Mouse (Mus musculus): ENCODE data around the gene Adam10. TPM values are rescaled to one million over a fixed set of nuclear protein-coding genes. Genes with fewer than 3 reads are reported as not detected.

The Adam10 gene
- total and polyA plus RNA-seq, 3 experiments, result 9.5 to 39.2 (median 37.0) TPM

DNA sequence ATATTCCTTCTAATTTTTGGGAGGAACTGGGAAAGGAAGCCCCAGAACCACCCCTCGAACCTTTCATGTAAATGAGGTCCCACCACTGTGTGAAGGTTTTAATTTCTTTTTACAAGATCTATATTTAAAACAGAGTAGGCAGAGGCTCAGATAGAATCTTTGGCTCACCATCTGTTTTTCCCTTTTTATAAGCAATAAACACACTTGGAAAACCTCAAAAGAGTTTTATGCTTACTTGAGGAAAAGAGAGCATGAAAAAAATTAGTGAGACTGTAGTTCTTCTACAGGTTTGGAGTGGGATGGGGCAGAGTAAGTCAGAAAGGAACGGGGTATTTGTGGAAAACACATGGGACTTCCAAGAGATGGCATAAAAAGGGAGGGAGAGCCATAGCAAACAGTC is 26.6 kb upstream of the Adam10 start:
- WGBS, result 67% methylated on average over 2 of the region's 2 CpGs
- peaks cover 9% of the 10 kb centered on the region for H3K79me2 ChIP-seq (replicated peaks; ENCODE audit: control insufficient read depth, insufficient read depth, low read length)
- DNase-seq, result no peak
- H3K9ac ChIP-seq (ENCODE audit: low read depth, low read length), result no peak overlapping the region
- no peak overlapping the region for H3K4me3 ChIP-seq
- no peak for TF ChIP-seq POLR2A (IDR thresholded peaks at IDR 0.05; ENCODE audit: insufficient read depth, low read depth, low read length)
- no peak for TF ChIP-seq EP300 (IDR thresholded peaks at IDR 0.05; ENCODE audit: insufficient read depth, low read depth, low read length)
- TF ChIP-seq CTCF (IDR thresholded peaks at IDR 0.05), result no peak
- H3K4me1 ChIP-seq (ENCODE audit: control insufficient read depth, insufficient read depth, low read length), result peaks cover 11% of the 10 kb centered on the region
- intact Hi-C loops (cut with DNase I), result no loop called here
- H3K27me3 ChIP-seq (ENCODE audit: control insufficient read depth, insufficient read depth, low read length), result no peaks in the 10 kb centered on the region
- H3K36me3 ChIP-seq (ENCODE audit: control insufficient read depth, insufficient read depth, low read length), result peaks cover 19% of the 10 kb centered on the region
- no peak overlapping the region for H3K27ac ChIP-seq

DNA sequence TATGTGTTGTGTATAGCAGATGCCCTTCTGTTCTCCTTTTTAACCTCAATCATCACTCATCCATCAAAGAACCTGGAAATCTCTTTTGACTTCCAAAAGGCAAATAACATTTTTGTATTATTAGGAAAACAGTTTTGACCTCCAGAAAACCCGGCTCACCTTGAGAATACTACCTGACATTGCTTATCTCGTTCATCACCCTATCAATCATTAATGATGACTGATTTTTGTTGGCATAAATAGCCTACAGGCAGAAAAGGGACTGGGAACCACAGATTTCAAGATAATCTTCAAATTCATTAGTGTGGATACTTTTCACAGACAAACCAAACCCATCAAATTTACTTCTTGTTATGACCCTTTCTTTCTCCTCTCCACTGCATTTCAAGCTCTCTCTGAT is 24.9 kb upstream of the Adam10 start:
- no peak for DNase-seq
- intact Hi-C loops (cut with DNase I), result no loop called here
- Histone ChIP-seq H3K79me2 (replicated peaks; ENCODE audit: control insufficient read depth, insufficient read depth, low read length) (peaks cover 9% of the 10 kb centered on the region), H3K9ac (ENCODE audit: low read depth, low read length) (no peak overlapping the region), H3K27ac (no peak overlapping the region), H3K4me1 (ENCODE audit: control insufficient read depth, insufficient read depth, low read length) (peaks cover 11% of the 10 kb centered on the region), H3K27me3 (ENCODE audit: control insufficient read depth, insufficient read depth, low read length) (no peaks in the 10 kb centered on the region), H3K4me3 (no peak overlapping the region), H3K36me3 (ENCODE audit: control insufficient read depth, insufficient read depth, low read length) (peaks cover 19% of the 10 kb centered on the region)
- no peak for TF ChIP-seq CTCF (IDR thresholded peaks at IDR 0.05)
- no peak for TF ChIP-seq EP300 (IDR thresholded peaks at IDR 0.05; ENCODE audit: insufficient read depth, low read depth, low read length)
- no peak for TF ChIP-seq POLR2A (IDR thresholded peaks at IDR 0.05; ENCODE audit: insufficient read depth, low read depth, low read length)
- WGBS, result 85% methylated on average over 2 of the region's 2 CpGs

DNA sequence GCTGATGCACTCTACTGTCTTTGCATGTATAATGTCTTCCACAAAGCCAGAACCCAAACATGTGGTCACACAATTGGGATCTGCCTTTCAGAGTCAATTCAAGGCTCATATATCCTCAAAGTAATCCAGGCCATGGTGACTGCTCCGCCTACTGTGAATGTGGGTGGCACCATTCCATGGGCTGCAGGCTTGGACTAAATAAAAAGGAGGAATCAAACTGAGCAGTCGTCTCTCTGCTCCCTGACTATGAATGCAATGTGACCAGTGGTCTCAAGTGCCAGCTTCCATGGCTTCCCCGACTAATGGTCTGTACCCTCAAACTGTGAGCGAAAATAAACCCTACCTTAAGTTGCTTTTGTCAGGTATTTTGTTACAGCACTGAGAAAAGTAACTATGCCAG is 24.3 kb upstream of the Adam10 start:
- H3K36me3 ChIP-seq (ENCODE audit: control insufficient read depth, insufficient read depth, low read length), result peaks cover 17% of the 10 kb centered on the region
- TF ChIP-seq CTCF (IDR thresholded peaks at IDR 0.05) (no peak), POLR2A (IDR thresholded peaks at IDR 0.05; ENCODE audit: insufficient read depth, low read depth, low read length) (no peak), EP300 (IDR thresholded peaks at IDR 0.05; ENCODE audit: insufficient read depth, low read depth, low read length) (no peak)
- no peak for DNase-seq
- H3K27ac ChIP-seq, result no peak overlapping the region
- no peak overlapping the region for H3K4me3 ChIP-seq
- intact Hi-C loops (cut with DNase I), result no loop called here
- WGBS, result 72% methylated on average over 4 of the region's 4 CpGs
- H3K4me1 ChIP-seq (ENCODE audit: control insufficient read depth, insufficient read depth, low read length), result peaks cover 11% of the 10 kb centered on the region
- no peak overlapping the region for H3K9ac ChIP-seq (ENCODE audit: low read depth, low read length)
- H3K27me3 ChIP-seq (ENCODE audit: control insufficient read depth, insufficient read depth, low read length), result no peaks in the 10 kb centered on the region
- peaks cover 8% of the 10 kb centered on the region for H3K79me2 ChIP-seq (replicated peaks; ENCODE audit: control insufficient read depth, insufficient read depth, low read length)

DNA sequence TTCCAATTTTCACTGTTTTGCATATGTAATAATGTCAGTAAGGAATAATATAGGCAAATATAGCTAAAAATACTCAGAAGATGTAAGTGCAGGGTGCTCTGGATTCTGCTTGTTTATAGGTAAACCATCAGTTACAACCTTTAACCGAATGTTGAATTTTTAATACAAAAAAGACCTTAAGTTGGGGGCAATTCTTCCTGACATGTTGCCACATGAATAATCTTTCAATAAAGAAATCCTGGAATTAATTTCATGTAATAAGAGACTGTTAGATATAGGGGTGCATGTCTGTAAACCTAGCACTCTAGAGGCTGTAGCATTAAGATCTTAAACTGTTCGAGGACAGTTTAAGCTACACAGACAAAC is 23.1 kb upstream of the Adam10 start:
- Histone ChIP-seq H3K4me3 (peak overlapping the region; percentile 65), H3K79me2 (replicated peaks; ENCODE audit: control insufficient read depth, insufficient read depth, low read length) (peaks cover 8% of the 10 kb centered on the region), H3K36me3 (ENCODE audit: control insufficient read depth, insufficient read depth, low read length) (peaks cover 17% of the 10 kb centered on the region), H3K4me1 (ENCODE audit: control insufficient read depth, insufficient read depth, low read length) (peaks cover 11% of the 10 kb centered on the region), H3K9ac (ENCODE audit: low read depth, low read length) (no peak overlapping the region; the same call in 1 of the 2 replicates), H3K27ac (no peak overlapping the region), H3K27me3 (ENCODE audit: control insufficient read depth, insufficient read depth, low read length) (no peaks in the 10 kb centered on the region)
- TF ChIP-seq EP300 (IDR thresholded peaks at IDR 0.05; ENCODE audit: insufficient read depth, low read depth, low read length) (no peak), CTCF (IDR thresholded peaks at IDR 0.05) (no peak), POLR2A (IDR thresholded peaks at IDR 0.05; ENCODE audit: insufficient read depth, low read depth, low read length) (no peak)
- no peak for DNase-seq
- intact Hi-C loops (cut with DNase I), result loop anchor here (2.0 kb wide), 1 partner anchor 115 kb away; no protein-coding TSS in a partner anchor
- 24% methylated on average over 2 of the region's 2 CpGs for WGBS

DNA sequence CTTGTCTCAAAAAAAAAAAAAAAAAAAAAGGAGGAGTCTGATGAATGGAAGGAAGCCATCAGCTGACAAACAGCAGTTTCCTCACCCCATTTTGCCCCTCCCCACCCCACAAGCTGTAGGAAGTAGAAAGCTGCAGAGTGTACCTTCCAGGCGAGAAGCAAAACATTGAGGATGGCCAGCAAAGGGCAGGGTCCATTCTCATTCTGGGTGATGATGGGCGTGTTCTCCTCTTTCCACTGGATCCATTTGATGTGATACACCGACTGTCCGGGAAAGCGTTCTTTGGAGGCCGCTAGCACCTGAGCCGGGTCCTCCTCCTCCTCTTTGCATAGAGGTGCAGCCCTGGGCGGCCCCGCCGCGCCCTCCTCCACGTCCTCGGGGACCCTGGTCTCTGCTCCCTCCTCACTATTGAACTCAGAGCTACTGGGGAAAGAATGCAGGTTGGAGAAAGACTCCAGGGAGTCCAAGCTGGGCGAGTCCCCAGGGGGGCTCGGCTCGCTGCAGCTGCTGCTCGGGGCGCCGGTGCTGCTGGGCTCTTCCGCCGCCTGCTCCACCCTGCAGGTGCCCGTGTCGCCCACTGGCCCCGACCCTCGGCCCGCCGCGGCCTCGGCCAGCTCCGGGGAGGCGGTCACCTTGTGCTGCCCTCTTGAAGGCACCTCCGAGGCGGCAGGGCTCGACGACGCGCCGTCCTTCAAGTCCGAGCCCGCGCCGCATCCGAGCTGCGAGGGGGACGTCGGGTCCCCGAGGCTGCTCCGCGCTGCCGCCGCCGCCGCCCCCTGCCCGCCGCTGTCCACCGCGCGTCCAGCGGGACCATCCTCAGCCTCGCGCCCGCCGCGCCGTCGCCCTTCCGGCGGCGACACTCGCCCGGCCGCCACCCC is 22.4 kb upstream of the Adam10 start, which contains the start of gene Gm10642:
TSS of gene Gm10642 (plus strand) at position 122 of the 878 bp plus-strand sequence.
- H3K4me1 ChIP-seq (ENCODE audit: control insufficient read depth, insufficient read depth, low read length), result peaks cover 11% of the 10 kb centered on the region
- H3K4me3 ChIP-seq, result peak within 1 kb of the TSS; percentile 65
- TF ChIP-seq CTCF (IDR thresholded peaks at IDR 0.05) (no peak), POLR2A (IDR thresholded peaks at IDR 0.05; ENCODE audit: insufficient read depth, low read depth, low read length) (peak; percentile 76)
- intact Hi-C loops (cut with DNase I), result loop anchor here (1.0 to 2.0 kb wide), 2 partner anchors 22 to 116 kb away; partner anchors contain the start of gene Adam10
- peak within 1 kb of the TSS; percentile 94 for H3K9ac ChIP-seq (ENCODE audit: low read depth, low read length)
- peak; percentile 73 to 74 for DNase-seq
- H3K79me2 ChIP-seq (replicated peaks; ENCODE audit: control insufficient read depth, insufficient read depth, low read length), result peaks cover 8% of the 10 kb centered on the region
- H3K27me3 ChIP-seq (ENCODE audit: control insufficient read depth, insufficient read depth, low read length), result no peaks in the 10 kb centered on the region
- under 1% methylated on average over 61 of the region's 72 CpGs for WGBS
- H3K27ac ChIP-seq, result peak within 1 kb of the TSS; percentile 89
- peaks cover 17% of the 10 kb centered on the region for H3K36me3 ChIP-seq (ENCODE audit: control insufficient read depth, insufficient read depth, low read length)

All from heart, adult 2 months (tissue).